Mouse (Mus musculus) limb, embryonic 14.5 days (tissue): Measurements from ENCODE around the gene Tubg2. TPM values are rescaled to one million over a fixed set of nuclear protein-coding genes. Genes with fewer than 3 reads are reported as not detected.

ENCODE experiments used
- ATAC-seq: fragments of 200-750 bp; cut with Nextera tagmentation; 2 replicates; pipeline ENCODE4 v1.8.0; 2017; ENCODE audit warnings: low read depth, moderate number of reproducible peaks, moderate TSS enrichment; ENCODE audit not compliant: low FRiP score
- DNase-seq: peaks from one replicate; pipeline ENCODE4 v3.0.0-alpha.2; 2015; ENCODE audit warnings: low spot score
- H3K27ac ChIP-seq: fragments of 300-500 bp; sonication (generic); replicated peaks from 2 replicates; pipeline ENCODE4 v1.5.1; 2014; ENCODE audit warnings: low read depth, mild to moderate bottlenecking, low read length, moderate library complexity, mixed read lengths
- H3K27me3 ChIP-seq: fragments of 300-500 bp; sonication (generic); 2 replicates; pipeline ENCODE4 v1.6.1; 2014; ENCODE audit warnings: low read length, mixed read lengths; ENCODE audit not compliant: control insufficient read depth, insufficient read depth
- H3K36me3 ChIP-seq: fragments of 300-500 bp; sonication (generic); 2 replicates; pipeline ENCODE4 v1.6.1; 2014; ENCODE audit warnings: mild to moderate bottlenecking, low read length, moderate library complexity, mixed read lengths; ENCODE audit not compliant: control insufficient read depth, insufficient read depth
- H3K4me1 ChIP-seq: fragments of 300-500 bp; sonication (generic); 2 replicates; pipeline ENCODE4 v1.6.1; 2014; ENCODE audit warnings: antibody characterized with exemption, low read length, mixed read lengths; ENCODE audit not compliant: control insufficient read depth, insufficient read depth
- H3K4me2 ChIP-seq: fragments of 300-500 bp; sonication (generic); replicated peaks from 2 replicates; pipeline ENCODE4 v1.6.1; 2014; ENCODE audit warnings: low read depth, mild to moderate bottlenecking, low read length, moderate library complexity; ENCODE audit not compliant: severe bottlenecking
- H3K4me3 ChIP-seq: fragments of 300-500 bp; sonication (generic); replicated peaks from 2 replicates; pipeline ENCODE4 v1.5.1; 2014; ENCODE audit warnings: low read length
- H3K9ac ChIP-seq: fragments of 300-500 bp; sonication (generic); 2 replicates; pipeline ENCODE4 v1.6.1; 2014; ENCODE audit warnings: mild to moderate bottlenecking, low read depth, low read length, moderate library complexity; ENCODE audit not compliant: severe bottlenecking
- H3K9me3 ChIP-seq: fragments of 300-500 bp; sonication (generic); 2 replicates; pipeline ENCODE4 v1.6.1; 2016; ENCODE audit warnings: low read length; ENCODE audit not compliant: control insufficient read depth
- POLR2A ChIP-seq: fragments of 200-500 bp; IDR thresholded peaks from 2 replicates; pipeline ENCODE4 v1.8.0; 2012; ENCODE audit warnings: inconsistent platforms, mild to moderate bottlenecking, moderate library complexity, borderline replicate concordance; ENCODE audit not compliant: insufficient read depth, insufficient read length; ENCODE audit errors: extremely low read depth
- WGBS: fragments of 180-500 bp; shearing (Covaris S2); extraction: QIAGEN DNeasy Blood & Tissue Kit; methylation state at CpG from one replicate; pipeline ENCODE4 v1.1.7; 2014; 5-methylcytosine and 5-hydroxymethylcytosine counted together
- polyA plus RNA-seq, 2 experiments: library from polyadenylated mRNA; depleted of rRNA in 1 of 2; stranded (reverse) in 1 of 2; unstranded in 1 of 2; fragments of >200 nt; fragmentation: Nextera tagmentation in 1 of 2; extraction: Ambion mirVana in 1 of 2; gene quantifications; 2 replicates each; pipeline versions ENCODE4 v1.2.1 to v1.2.3; 2012 to 2014

Gene Tubg2
- polyA plus RNA-seq, 2 experiments = 6.2 to 7.1 TPM

DNA sequence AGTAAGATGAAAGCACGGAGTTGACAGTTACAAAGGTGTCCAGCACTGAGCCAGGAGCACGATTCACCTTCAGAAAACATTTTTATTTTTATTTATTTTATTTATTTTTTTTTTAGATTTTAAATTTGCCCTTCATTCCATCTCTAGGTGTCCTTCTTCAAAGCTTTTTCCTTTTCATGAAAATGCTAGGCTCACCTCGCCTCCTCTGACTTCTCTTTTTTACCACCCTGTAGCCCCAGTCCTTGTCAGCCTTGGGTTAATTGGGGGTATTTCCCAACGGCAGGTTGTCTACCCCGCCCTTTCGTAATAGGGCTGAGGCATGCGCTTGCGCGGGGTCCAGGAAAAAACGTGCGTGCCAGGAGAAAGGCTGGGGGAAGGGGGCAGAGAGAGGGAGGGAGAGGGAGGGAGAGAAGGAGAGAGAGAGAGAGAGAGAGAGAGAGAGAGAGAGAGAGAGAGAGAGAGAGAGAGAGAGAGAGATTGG, 20.0 kb downstream of the Tubg2 start:
- H3K9me3 ChIP-seq = no peaks in the 10 kb centered on the region
- no peak for TF ChIP-seq POLR2A
- peaks cover 25% of the 10 kb centered on the region for H3K4me1 ChIP-seq
- no peak for DNase-seq
- no peak for ATAC-seq
- H3K4me2 ChIP-seq = peak overlapping the region; percentile 45
- H3K27ac ChIP-seq = no peak overlapping the region
- peaks cover 44% of the 10 kb centered on the region for H3K27me3 ChIP-seq
- WGBS = 11% methylated on average over 11 of the region's 11 CpGs
- no peak overlapping the region for H3K9ac ChIP-seq
- no peaks in the 10 kb centered on the region for H3K36me3 ChIP-seq
- peak overlapping the region; percentile 24 for H3K4me3 ChIP-seq

DNA sequence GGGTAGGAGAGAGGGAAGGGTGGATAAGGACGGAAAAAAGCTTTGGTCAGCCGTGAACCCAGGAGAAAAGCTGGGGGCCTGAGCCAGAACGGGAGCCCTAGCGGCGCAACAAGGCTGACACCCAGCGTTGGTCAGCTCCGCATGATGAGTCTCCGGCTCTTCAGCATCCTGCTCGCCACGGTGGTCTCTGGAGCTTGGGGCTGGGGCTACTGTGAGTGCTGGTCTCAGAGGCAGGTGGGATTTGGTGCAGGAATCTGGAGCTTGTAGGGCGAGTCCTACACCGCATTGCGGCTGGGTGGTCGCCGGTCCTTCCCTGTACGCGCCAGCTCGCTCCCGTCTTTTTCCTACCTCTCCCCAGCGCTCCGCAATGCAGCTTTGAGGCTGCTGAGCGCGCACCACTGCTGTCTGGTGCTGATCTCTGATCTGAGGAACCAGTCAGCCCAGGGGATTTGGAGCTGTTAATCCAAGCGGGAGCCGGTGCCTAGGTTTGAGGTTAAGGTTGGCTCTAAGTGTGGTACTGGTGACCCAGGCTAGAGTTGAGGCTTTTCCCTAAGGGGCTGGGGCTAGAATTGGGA, 20.5 kb downstream of the Tubg2 start:
- Histone ChIP-seq H3K4me3 (peak overlapping the region; percentile 24), H3K9me3 (no peaks in the 10 kb centered on the region), H3K36me3 (no peaks in the 10 kb centered on the region), H3K27ac (no peak overlapping the region), H3K4me1 (peaks cover 25% of the 10 kb centered on the region), H3K9ac (no peak overlapping the region), H3K4me2 (peak overlapping the region; percentile 45), H3K27me3 (peaks cover 44% of the 10 kb centered on the region)
- DNase-seq = no peak
- TF ChIP-seq POLR2A = no peak
- under 1% methylated on average over 25 of the region's 25 CpGs for WGBS
- no peak for ATAC-seq

DNA sequence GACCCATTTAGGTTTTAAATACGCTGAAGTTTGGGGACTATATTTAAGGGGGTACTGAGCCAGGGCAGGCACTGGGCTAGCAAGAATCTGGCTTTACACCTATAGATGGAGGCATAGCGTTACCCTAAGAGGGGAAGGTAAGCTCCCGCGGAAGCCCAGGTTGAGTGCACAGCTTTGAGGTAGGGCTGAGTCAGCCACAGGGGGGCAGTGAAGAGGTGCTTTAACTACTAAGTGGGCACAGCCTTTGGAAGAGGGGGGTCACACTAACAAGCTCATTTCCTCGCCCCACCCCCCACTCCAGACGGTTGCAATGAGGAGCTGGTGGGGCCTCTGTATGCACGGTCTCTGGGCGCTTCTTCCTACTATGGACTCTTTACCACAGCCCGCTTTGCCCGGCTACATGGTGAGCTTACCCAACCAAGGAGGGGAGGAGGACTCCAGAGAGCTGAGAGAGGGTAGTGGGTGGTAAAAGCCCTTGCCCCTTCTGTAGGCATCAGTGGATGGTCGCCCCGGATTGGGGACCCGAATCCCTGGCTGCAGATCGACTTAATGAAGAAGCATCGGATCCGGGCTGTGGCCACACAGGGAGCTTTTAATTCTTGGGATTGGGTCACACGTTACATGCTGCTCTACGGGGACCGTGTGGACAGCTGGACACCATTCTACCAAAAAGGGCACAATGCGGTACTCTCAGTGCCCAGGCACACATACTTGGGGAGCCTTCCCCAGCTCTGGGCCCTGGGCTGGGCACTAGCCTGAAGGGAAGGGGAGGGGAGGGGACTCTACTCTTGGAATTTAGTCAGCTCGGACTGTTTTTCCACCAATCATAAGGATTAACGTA, 21.4 kb downstream of the Tubg2 start:
- H3K27ac ChIP-seq = no peak overlapping the region
- 23% methylated on average over 22 of the region's 22 CpGs for WGBS
- peaks cover 44% of the 10 kb centered on the region for H3K27me3 ChIP-seq
- DNase-seq (peak; percentile 71), ATAC-seq (no peak)
- H3K4me2 ChIP-seq = peak overlapping the region; percentile 45; the same call in 1 of the 2 replicates
- H3K36me3 ChIP-seq = no peaks in the 10 kb centered on the region
- H3K4me1 ChIP-seq = peaks cover 25% of the 10 kb centered on the region
- H3K4me3 ChIP-seq = no peak overlapping the region; the same call in 1 of the 2 replicates
- no peak for TF ChIP-seq POLR2A
- H3K9me3 ChIP-seq = no peaks in the 10 kb centered on the region
- no peak overlapping the region for H3K9ac ChIP-seq

DNA sequence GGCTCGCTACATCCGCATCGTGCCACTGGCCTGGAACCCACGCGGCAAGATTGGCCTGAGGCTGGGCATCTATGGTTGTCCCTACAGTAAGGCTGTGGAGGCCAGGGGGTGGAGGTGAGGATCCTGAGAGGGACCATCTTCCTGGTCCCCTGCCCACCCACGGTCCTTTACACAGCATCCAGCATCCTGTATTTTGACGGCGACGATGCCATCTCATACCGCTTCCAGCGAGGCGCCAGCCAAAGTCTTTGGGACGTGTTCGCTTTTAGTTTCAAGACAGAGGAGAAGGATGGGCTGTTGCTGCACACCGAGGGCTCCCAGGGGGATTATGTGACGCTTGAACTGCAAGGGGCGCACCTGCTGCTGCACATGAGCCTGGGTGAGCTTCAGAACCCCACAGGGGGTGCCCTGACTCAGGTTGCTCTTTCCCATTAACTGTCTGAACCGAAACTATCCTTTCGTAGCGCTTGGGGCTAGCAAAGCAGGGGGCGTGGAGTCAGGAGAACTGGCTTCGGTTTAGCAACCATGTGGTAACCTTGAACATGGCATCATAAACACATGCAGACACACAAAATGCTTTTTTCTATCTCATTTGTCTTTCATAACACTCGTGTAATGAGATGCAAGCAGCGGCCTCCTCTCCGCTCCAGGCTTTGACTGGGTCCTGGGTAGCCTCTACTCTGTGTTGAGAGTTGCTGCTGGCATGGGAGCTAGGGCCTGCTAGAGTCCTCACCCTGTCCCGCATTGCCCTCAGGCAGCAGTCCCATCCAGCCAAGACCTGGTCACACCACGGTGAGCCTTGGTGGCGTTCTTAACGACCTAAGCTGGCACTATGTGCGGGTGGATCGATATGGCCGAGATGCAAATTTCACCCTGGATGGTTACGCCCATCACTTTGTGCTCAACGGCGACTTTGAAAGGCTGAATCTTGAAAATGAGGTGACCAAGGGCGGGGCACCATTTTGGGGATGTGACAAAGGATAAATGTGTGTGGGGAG, 22.7 kb downstream of the Tubg2 start:
- no peaks in the 10 kb centered on the region for H3K9me3 ChIP-seq
- no peaks in the 10 kb centered on the region for H3K36me3 ChIP-seq
- ATAC-seq = no peak
- H3K27me3 ChIP-seq = peaks cover 44% of the 10 kb centered on the region
- H3K27ac ChIP-seq = no peak overlapping the region
- no peak overlapping the region for H3K4me2 ChIP-seq
- DNase-seq = no peak
- TF ChIP-seq POLR2A = no peak
- no peak overlapping the region for H3K4me3 ChIP-seq
- 51% methylated on average over 36 of the region's 36 CpGs for WGBS
- peaks cover 15% of the 10 kb centered on the region for H3K4me1 ChIP-seq
- H3K9ac ChIP-seq = no peak overlapping the region

DNA sequence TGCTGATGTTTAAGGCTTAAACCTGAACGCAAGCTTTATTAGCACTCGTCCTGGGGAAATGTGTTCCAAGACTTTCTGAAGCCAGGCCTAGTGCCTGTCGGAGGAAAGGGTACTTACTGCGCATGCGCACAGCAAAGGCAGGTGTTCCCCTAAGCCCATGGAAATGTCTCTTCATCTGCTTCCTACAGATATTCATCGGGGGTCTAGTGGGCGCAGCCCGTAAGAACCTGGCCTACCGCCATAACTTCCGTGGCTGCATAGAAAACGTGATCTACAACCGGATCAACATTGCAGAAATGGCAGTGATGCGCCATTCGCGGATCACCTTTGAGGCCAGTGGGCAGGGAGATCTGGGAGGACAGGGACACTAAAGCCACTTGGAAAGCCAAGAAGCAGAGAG, 23.6 kb downstream of the Tubg2 start:
- no peak for ATAC-seq
- no peak for DNase-seq
- Histone ChIP-seq H3K4me3 (no peak overlapping the region), H3K9me3 (no peaks in the 10 kb centered on the region), H3K9ac (no peak overlapping the region), H3K27ac (no peak overlapping the region), H3K4me2 (no peak overlapping the region), H3K27me3 (peaks cover 40% of the 10 kb centered on the region), H3K36me3 (no peaks in the 10 kb centered on the region), H3K4me1 (peaks cover 7% of the 10 kb centered on the region)
- no peak for TF ChIP-seq POLR2A
- 79% methylated on average over 15 of the region's 15 CpGs for WGBS
